Mouse (Mus musculus) C2C12 (cell line): ENCODE measurements around the gene Apoc2.

Experiments used
- CTCF ChIP-seq: IDR thresholded peaks from one replicate; pipeline ENCODE4 v1.5.1; 2011; ENCODE audit not compliant: control insufficient read depth, insufficient read depth, insufficient read length
- MAX ChIP-seq: IDR thresholded peaks from one replicate; pipeline ENCODE4 v1.6.1; 2011; ENCODE audit warnings: mild to moderate bottlenecking, control low read depth
- MYOD1 ChIP-seq: IDR thresholded peaks from one replicate; pipeline ENCODE4 v1.6.1; 2011; ENCODE audit warnings: low read depth; ENCODE audit not compliant: control insufficient read depth, insufficient read length
- MYOG ChIP-seq: IDR thresholded peaks from one replicate; pipeline ENCODE4 v1.6.1; 2011; ENCODE audit not compliant: control insufficient read depth, insufficient read length; ENCODE audit errors: extremely low read depth
- USF1 ChIP-seq: IDR thresholded peaks from one replicate; pipeline ENCODE4 v1.6.1; 2011; ENCODE audit warnings: low read depth, mild to moderate bottlenecking, control low read depth, moderate library complexity

GRCm38 (mm10) chr7:19713598-19713997 is 35.9 kb upstream of the Apoc2 start:
- TF ChIP-seq CTCF: no peak
- TF ChIP-seq USF1: no peak
- no peak for TF ChIP-seq MYOG
- no peak for TF ChIP-seq MYOD1
- no peak for TF ChIP-seq MAX
